Mouse (Mus musculus): Measurements from ENCODE around the gene Knstrn. TPM values are rescaled to one million over a fixed set of nuclear protein-coding genes. Genes with fewer than 3 reads are reported as not detected.

Knstrn gene
- polyA plus RNA-seq, 1 experiment from 2014 or later, result 147 TPM

DNA sequence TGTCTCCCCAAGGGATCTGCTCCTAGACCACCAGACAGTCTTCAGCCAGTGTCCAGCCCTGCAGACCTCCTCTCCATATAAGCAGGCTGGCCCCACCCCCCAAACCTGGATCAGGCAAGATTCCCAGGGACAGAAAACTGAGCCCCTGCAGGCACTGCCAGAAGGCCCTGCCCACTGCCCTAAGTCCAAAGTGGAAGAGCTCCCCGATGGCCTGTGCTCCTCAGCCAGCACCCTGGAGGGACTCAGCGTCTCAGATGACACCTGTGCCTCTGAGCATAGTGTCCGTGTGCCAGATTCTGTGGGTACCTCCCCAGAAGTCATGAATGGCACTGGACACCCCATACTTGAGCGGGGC, 21.6 kb upstream of the Knstrn start:
- ATAC-seq (ENCODE audit: low FRiP score, low read depth), result no peak
- Histone ChIP-seq H3K36me3 (peaks cover 8% of the 10 kb centered on the region; the same call in 1 of the 2 replicates), H3K4me3 (no peak overlapping the region), H3K9ac (replicated peaks) (no peak overlapping the region), H3K4me2 (replicated peaks) (no peak overlapping the region), H3K4me1 (peaks cover 8% of the 10 kb centered on the region), H3K27me3 (peaks cover 48% of the 10 kb centered on the region), H3K9me3 (no peaks in the 10 kb centered on the region), H3K27ac (replicated peaks) (no peak overlapping the region)
- 79% methylated on average over 4 of the region's 4 CpGs for WGBS

GRCm38 (mm10) chr2:118793636-118794035, 20.2 kb upstream of the Knstrn start:
- Histone ChIP-seq H3K27me3 (peaks cover 36% of the 10 kb centered on the region), H3K9ac (replicated peaks) (no peak overlapping the region), H3K4me1 (peaks cover 8% of the 10 kb centered on the region), H3K27ac (replicated peaks) (no peak overlapping the region), H3K4me3 (no peak overlapping the region), H3K9me3 (no peaks in the 10 kb centered on the region), H3K36me3 (peaks cover 8% of the 10 kb centered on the region; the same call in 1 of the 2 replicates), H3K4me2 (replicated peaks) (no peak overlapping the region)
- ATAC-seq (ENCODE audit: low FRiP score, low read depth), result no peak
- 82% methylated on average over 4 of the region's 4 CpGs for WGBS

- Histone ChIP-seq H3K36me3 (no peaks in the 10 kb centered on the region), H3K27me3 (no peaks in the 10 kb centered on the region; the same call in 1 of the 2 replicates), H3K4me2 (replicated peaks) (no peak overlapping the region), H3K4me3 (no peak overlapping the region), H3K9me3 (no peaks in the 10 kb centered on the region), H3K9ac (replicated peaks) (no peak overlapping the region), H3K4me1 (no peaks in the 10 kb centered on the region), H3K27ac (replicated peaks) (no peak overlapping the region)
- 81% methylated on average over 4 of the region's 4 CpGs for WGBS
- no peak for ATAC-seq (ENCODE audit: low FRiP score, low read depth)
Observed at GRCm38 (mm10) chr2:118802542-118803118, 11.2 kb upstream of the Knstrn start.

DNA sequence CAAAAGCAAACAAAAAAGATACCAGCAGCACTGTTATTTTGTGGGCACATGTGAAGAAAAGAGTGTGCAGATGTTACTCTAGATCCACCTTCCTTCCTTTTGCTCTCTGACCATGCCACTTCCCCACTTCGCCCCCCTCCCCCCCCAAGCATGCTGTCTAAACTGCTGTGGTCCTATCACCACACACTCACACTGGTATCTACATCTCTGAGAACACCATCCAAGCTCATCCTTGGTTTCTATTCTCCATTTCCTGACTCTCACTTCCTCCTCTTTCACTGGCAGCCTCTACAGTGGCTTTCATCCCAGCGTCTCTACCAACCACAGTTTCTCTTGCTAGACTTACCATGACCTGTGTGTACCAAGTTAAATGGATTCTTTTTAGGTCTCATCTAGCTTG, 9.3 kb upstream of the Knstrn start:
- WGBS, result 62% methylated on average over 2 of the region's 2 CpGs
- H3K4me2 ChIP-seq (replicated peaks), result no peak overlapping the region
- H3K4me1 ChIP-seq, result no peaks in the 10 kb centered on the region
- H3K9me3 ChIP-seq, result no peaks in the 10 kb centered on the region
- H3K9ac ChIP-seq (replicated peaks), result no peak overlapping the region
- H3K4me3 ChIP-seq, result no peak overlapping the region
- no peak overlapping the region for H3K27ac ChIP-seq (replicated peaks)
- no peak for ATAC-seq (ENCODE audit: low FRiP score, low read depth)
- no peaks in the 10 kb centered on the region; the same call in 1 of the 2 replicates for H3K27me3 ChIP-seq
- H3K36me3 ChIP-seq, result no peaks in the 10 kb centered on the region

GRCm38 (mm10) chr2:118805137-118805536, 8.7 kb upstream of the Knstrn start:
- Histone ChIP-seq H3K27me3 (no peaks in the 10 kb centered on the region; the same call in 1 of the 2 replicates), H3K9me3 (no peaks in the 10 kb centered on the region), H3K4me2 (replicated peaks) (no peak overlapping the region), H3K4me3 (no peak overlapping the region), H3K27ac (replicated peaks) (no peak overlapping the region), H3K36me3 (no peaks in the 10 kb centered on the region), H3K9ac (replicated peaks) (no peak overlapping the region), H3K4me1 (no peaks in the 10 kb centered on the region)
- 80% methylated on average over 3 of the region's 3 CpGs for WGBS
- no peak for ATAC-seq (ENCODE audit: low FRiP score, low read depth)

- Histone ChIP-seq H3K4me2 (replicated peaks) (no peak overlapping the region), H3K36me3 (no peaks in the 10 kb centered on the region), H3K9me3 (no peaks in the 10 kb centered on the region), H3K4me1 (no peaks in the 10 kb centered on the region), H3K27me3 (no peaks in the 10 kb centered on the region; the same call in 1 of the 2 replicates), H3K9ac (replicated peaks) (no peak overlapping the region), H3K27ac (replicated peaks) (no peak overlapping the region), H3K4me3 (no peak overlapping the region)
- no peak for ATAC-seq (ENCODE audit: low FRiP score, low read depth)
- WGBS, result 54% methylated on average over 3 of the region's 3 CpGs
Observed at GRCm38 (mm10) chr2:118805756-118806155, 8.0 kb upstream of the Knstrn start.

DNA sequence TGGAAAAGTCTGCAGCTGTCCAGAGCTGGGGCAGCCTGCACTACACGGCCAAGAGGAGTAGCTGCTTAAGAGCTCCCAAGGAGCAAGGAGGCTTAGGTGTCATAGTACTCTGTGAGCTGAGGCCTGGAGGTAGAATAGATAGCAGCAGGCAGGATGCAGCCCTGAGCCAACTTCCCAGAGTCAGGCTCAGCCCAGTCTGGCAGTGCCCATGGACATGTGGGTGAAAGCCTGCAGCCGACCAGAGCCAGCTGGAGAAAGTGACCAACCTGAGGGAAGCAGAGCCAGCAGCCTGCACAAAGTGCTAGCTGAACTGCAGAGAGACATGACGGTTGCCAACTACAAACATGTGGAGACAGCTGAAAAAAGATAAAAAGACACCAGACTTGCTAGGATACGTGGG, 6.9 kb upstream of the Knstrn start:
- Histone ChIP-seq H3K27ac (replicated peaks) (no peak overlapping the region), H3K4me1 (no peaks in the 10 kb centered on the region), H3K27me3 (no peaks in the 10 kb centered on the region; the same call in 1 of the 2 replicates), H3K9ac (replicated peaks) (no peak overlapping the region), H3K4me3 (no peak overlapping the region), H3K9me3 (no peaks in the 10 kb centered on the region), H3K4me2 (replicated peaks) (no peak overlapping the region), H3K36me3 (no peaks in the 10 kb centered on the region)
- WGBS, result 69% methylated on average over 4 of the region's 4 CpGs
- no peak for ATAC-seq (ENCODE audit: low FRiP score, low read depth)

DNA sequence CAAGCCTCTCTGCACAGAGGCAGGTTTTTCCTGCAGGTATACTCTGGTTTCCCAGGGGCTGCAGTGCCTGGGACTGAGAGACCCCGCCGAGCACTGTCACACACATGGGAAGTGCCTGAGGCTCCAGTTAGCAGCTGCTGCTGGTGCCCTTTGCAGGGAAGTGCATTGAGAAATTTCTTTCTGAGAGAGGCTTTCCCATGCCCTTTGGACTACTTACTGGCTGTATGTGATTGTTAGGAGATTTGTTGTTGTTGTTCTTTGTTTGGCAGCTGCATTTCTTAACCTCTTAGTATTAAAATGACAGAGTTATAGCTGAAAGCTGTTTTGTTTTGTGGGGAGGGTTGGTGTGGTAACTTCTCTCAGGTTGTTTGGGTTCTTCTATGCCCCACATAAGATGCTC, 2.9 kb upstream of the Knstrn start:
- peaks cover 20% of the 10 kb centered on the region for H3K4me1 ChIP-seq
- no peaks in the 10 kb centered on the region for H3K9me3 ChIP-seq
- no peak for ATAC-seq (ENCODE audit: low FRiP score, low read depth)
- no peak overlapping the region for H3K4me3 ChIP-seq
- H3K27ac ChIP-seq (replicated peaks), result no peak overlapping the region
- H3K9ac ChIP-seq (replicated peaks), result no peak overlapping the region
- WGBS, result 30% methylated on average over 2 of the region's 2 CpGs
- no peaks in the 10 kb centered on the region; the same call in 1 of the 2 replicates for H3K27me3 ChIP-seq
- H3K36me3 ChIP-seq, result no peaks in the 10 kb centered on the region
- H3K4me2 ChIP-seq (replicated peaks), result no peak overlapping the region

GRCm38 (mm10) chr2:118812724-118813123, 1.1 kb upstream of the Knstrn start:
- peaks cover 22% of the 10 kb centered on the region for H3K4me1 ChIP-seq
- H3K27me3 ChIP-seq, result no peaks in the 10 kb centered on the region
- no peak overlapping the region for H3K27ac ChIP-seq (replicated peaks)
- no peak for ATAC-seq (ENCODE audit: low FRiP score, low read depth)
- H3K9ac ChIP-seq (replicated peaks), result no peak overlapping the region
- H3K9me3 ChIP-seq, result no peaks in the 10 kb centered on the region
- no peak overlapping the region for H3K4me3 ChIP-seq
- H3K4me2 ChIP-seq (replicated peaks), result no peak overlapping the region
- 69% methylated on average over 1 of the region's 1 CpGs for WGBS
- peaks cover 6% of the 10 kb centered on the region for H3K36me3 ChIP-seq

- Histone ChIP-seq H3K27ac (replicated peaks) (no peak overlapping the region), H3K9me3 (no peaks in the 10 kb centered on the region), H3K4me3 (no peak overlapping the region), H3K36me3 (peaks cover 67% of the 10 kb centered on the region), H3K4me2 (replicated peaks) (no peak overlapping the region), H3K4me1 (no peaks in the 10 kb centered on the region), H3K27me3 (no peaks in the 10 kb centered on the region), H3K9ac (replicated peaks) (no peak overlapping the region)
- WGBS, result 96% methylated on average over 5 of the region's 5 CpGs
- ATAC-seq (ENCODE audit: low FRiP score, low read depth), result no peak
Observed at GRCm38 (mm10) chr2:118822800-118823199, 9.0 kb downstream of the Knstrn start.

DNA sequence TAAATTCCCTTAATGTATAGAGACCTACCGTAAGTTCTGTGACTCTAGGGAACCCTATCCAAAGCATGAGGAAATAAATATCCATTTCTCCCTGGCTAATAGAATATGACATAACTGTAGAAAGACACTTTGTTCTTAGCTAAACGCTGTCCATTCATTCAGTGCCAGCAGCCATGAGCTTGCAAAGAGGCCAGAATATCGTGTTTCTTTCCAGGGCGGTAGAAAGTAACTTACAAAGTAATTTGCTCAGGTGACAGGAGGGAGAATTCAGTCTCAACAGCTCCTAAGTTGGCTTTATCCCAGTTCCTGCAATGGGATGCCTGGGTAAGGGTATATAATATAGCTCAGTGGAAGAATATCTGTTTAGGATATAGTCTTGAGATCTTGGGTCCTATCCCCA, 10.6 kb downstream of the Knstrn start:
- no peaks in the 10 kb centered on the region for H3K9me3 ChIP-seq
- no peak for ATAC-seq (ENCODE audit: low FRiP score, low read depth)
- peaks cover 64% of the 10 kb centered on the region for H3K36me3 ChIP-seq
- no peaks in the 10 kb centered on the region for H3K4me1 ChIP-seq
- no peaks in the 10 kb centered on the region for H3K27me3 ChIP-seq
- H3K9ac ChIP-seq (replicated peaks), result no peak overlapping the region
- no peak overlapping the region for H3K4me2 ChIP-seq (replicated peaks)
- WGBS, result 98% methylated on average over 4 of the region's 4 CpGs
- H3K27ac ChIP-seq (replicated peaks), result no peak overlapping the region
- no peak overlapping the region for H3K4me3 ChIP-seq

DNA sequence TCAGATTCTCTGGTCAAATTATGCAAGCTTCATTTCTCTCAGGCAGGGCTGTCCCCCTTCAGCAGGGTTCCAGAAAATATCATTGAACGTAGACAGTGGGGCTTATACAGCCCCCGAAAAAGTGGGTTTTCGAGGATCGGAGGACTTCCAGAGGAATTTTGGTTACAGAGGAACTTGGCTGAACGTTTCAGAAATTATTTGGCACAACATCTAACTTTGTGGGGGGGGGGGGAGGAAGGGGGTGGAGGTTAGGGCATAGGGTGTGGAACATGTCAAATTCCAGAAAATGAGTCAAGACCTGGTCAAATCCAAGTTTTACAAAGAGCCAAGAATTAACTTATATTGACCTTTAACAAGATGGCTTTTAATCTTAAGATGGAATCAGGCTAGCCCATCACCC, 15.3 kb downstream of the Knstrn start:
- Histone ChIP-seq H3K4me3 (no peak overlapping the region), H3K36me3 (peaks cover 83% of the 10 kb centered on the region), H3K9me3 (no peaks in the 10 kb centered on the region), H3K4me1 (no peaks in the 10 kb centered on the region), H3K27ac (replicated peaks) (no peak overlapping the region), H3K9ac (replicated peaks) (no peak overlapping the region), H3K4me2 (replicated peaks) (no peak overlapping the region), H3K27me3 (no peaks in the 10 kb centered on the region)
- WGBS, result 94% methylated on average over 5 of the region's 5 CpGs
- ATAC-seq (ENCODE audit: low FRiP score, low read depth), result no peak

GRCm38 (mm10) chr2:118834061-118834460, 20.3 kb downstream of the Knstrn start:
- H3K36me3 ChIP-seq, result peaks cover 47% of the 10 kb centered on the region
- no peak overlapping the region for H3K4me2 ChIP-seq (replicated peaks)
- H3K4me3 ChIP-seq, result no peak overlapping the region
- no peak overlapping the region for H3K9ac ChIP-seq (replicated peaks)
- H3K27me3 ChIP-seq, result no peaks in the 10 kb centered on the region
- no peaks in the 10 kb centered on the region for H3K4me1 ChIP-seq
- ATAC-seq (ENCODE audit: low FRiP score, low read depth), result no peak
- no peaks in the 10 kb centered on the region for H3K9me3 ChIP-seq
- 93% methylated on average over 6 of the region's 6 CpGs for WGBS
- H3K27ac ChIP-seq (replicated peaks), result no peak overlapping the region

Measured in midbrain, embryonic 12.5 days (tissue).